Comparison of ENCODE assay signal across 8 mouse cellular contexts in genomic region chr11:120658876-120659410, GRCm38 (mm10). TPM values are rescaled to one million over a fixed set of nuclear protein-coding genes. Genes with fewer than 3 reads are reported as not detected.
DNase-seq lines count a peak whose midpoint lies in the region; ATAC-seq and TF ChIP-seq lines count a peak whose summit lies in the region.

No protein-coding gene starts in this region.

- H3K4me1 ChIP-seq in kidney, embryonic 16.5 days (ENCODE audit: insufficient read depth, low read length) = peaks cover 17% of the 10 kb centered on the region; the same call in 1 of the 2 replicates
- H3K4me1 ChIP-seq in liver, embryonic 13.5 days (replicated peaks) = peaks cover 23% of the 10 kb centered on the region
- H3K4me1 ChIP-seq in olfactory bulb, adult 2 months (ENCODE audit: control insufficient read depth, insufficient read depth, low read length) = peaks cover 26% of the 10 kb centered on the region
- peaks cover 14% of the 10 kb centered on the region for H3K4me1 ChIP-seq in thymus, adult 2 months (replicated peaks; ENCODE audit: control insufficient read depth, insufficient read depth, low read length)

- ATAC-seq in kidney, embryonic 16.5 days (ENCODE audit: low FRiP score, low TSS enrichment) = no peak
- ATAC-seq in liver, embryonic 13.5 days (ENCODE audit: low read depth) = no peak

- H3K4me2 ChIP-seq in kidney, embryonic 16.5 days (replicated peaks; ENCODE audit: low read depth, low read length) = peak overlapping the region; percentile 36; the same call in 1 of the 2 replicates
- H3K4me2 ChIP-seq in liver, embryonic 13.5 days = no peak overlapping the region

- TF ChIP-seq POLR2A in olfactory bulb, adult 2 months (IDR thresholded peaks at IDR 0.05; ENCODE audit: insufficient read depth, low read depth, low read length) = no peak
- TF ChIP-seq POLR2A in thymus, adult 2 months (IDR thresholded peaks at IDR 0.05; ENCODE audit: control insufficient read depth, extremely low read depth, insufficient read depth, low read length, poor library complexity) = no peak

- peak; percentile 67 for DNase-seq in 416B (ENCODE audit: low read depth)
- peak; percentile 71 for DNase-seq in T-cell, adult 2 months (ENCODE audit: low spot score)
- peak; percentile 84 for DNase-seq in embryo, embryonic 10.5 days (ENCODE audit: low spot score)
- peak; percentile 43 to 74 for DNase-seq in heart, adult 9 months (ENCODE audit: low spot score in 2 of 2)
- DNase-seq in liver, embryonic 13.5 days = peak; percentile 62
- peak; percentile 87 for DNase-seq in thymus, adult 2 months

- H3K4me3 ChIP-seq in kidney, embryonic 16.5 days (ENCODE audit: low read length) = peak overlapping the region; percentile 22
- H3K4me3 ChIP-seq in liver, embryonic 13.5 days (replicated peaks) = no peak overlapping the region
- H3K4me3 ChIP-seq in olfactory bulb, adult 2 months (ENCODE audit: insufficient read depth, low read depth, low read length) = peak overlapping the region; percentile 16
- no peak overlapping the region for H3K4me3 ChIP-seq in thymus, adult 2 months (ENCODE audit: control insufficient read depth, insufficient read depth, low read length)

- 3% methylated on average over 24 of the region's 24 CpGs for WGBS in kidney, embryonic 16.5 days
- WGBS in liver, embryonic 13.5 days (ENCODE audit: insufficient replicate concordance) = 3% methylated on average over 24 of the region's 24 CpGs
- WGBS in olfactory bulb, adult 2 months = 2% methylated on average over 24 of the region's 24 CpGs
- WGBS in thymus, adult 2 months = 4% methylated on average over 24 of the region's 24 CpGs

- no peaks in the 10 kb centered on the region for H3K36me3 ChIP-seq in kidney, embryonic 16.5 days (ENCODE audit: insufficient read depth, low read length)
- no peaks in the 10 kb centered on the region for H3K36me3 ChIP-seq in liver, embryonic 13.5 days
- no peaks in the 10 kb centered on the region for H3K36me3 ChIP-seq in thymus, adult 2 months (ENCODE audit: control insufficient read depth, insufficient read depth, low read length)

- no peak overlapping the region for H3K9ac ChIP-seq in kidney, embryonic 16.5 days (replicated peaks; ENCODE audit: low read length)
- H3K9ac ChIP-seq in liver, embryonic 13.5 days = no peak overlapping the region

- H3K27ac ChIP-seq in kidney, embryonic 16.5 days (ENCODE audit: low read length) = no peak overlapping the region
- H3K27ac ChIP-seq in liver, embryonic 13.5 days = no peak overlapping the region
- H3K27ac ChIP-seq in olfactory bulb, adult 2 months (ENCODE audit: insufficient read depth, low read depth, low read length) = no peak overlapping the region
- no peak overlapping the region for H3K27ac ChIP-seq in thymus, adult 2 months (ENCODE audit: control insufficient read depth, insufficient read depth, low read length)

- H3K27me3 ChIP-seq in kidney, embryonic 16.5 days (ENCODE audit: insufficient read depth, low read length) = peaks cover 64% of the 10 kb centered on the region
- peaks cover 97% of the 10 kb centered on the region for H3K27me3 ChIP-seq in liver, embryonic 13.5 days
- peaks cover 25% of the 10 kb centered on the region for H3K27me3 ChIP-seq in thymus, adult 2 months (ENCODE audit: control insufficient read depth, insufficient read depth, low read length)

- peak; percentile 77 for TF ChIP-seq CTCF in olfactory bulb, adult 2 months (IDR thresholded peaks at IDR 0.05; ENCODE audit: insufficient read depth, low read depth, low read length)
- TF ChIP-seq CTCF in thymus, adult 2 months (IDR thresholded peaks at IDR 0.05; ENCODE audit: borderline replicate concordance, control insufficient read depth, extremely low read depth, insufficient read depth, low read length, poor library complexity) = peak; percentile 89

- no peaks in the 10 kb centered on the region for H3K9me3 ChIP-seq in kidney, embryonic 16.5 days (ENCODE audit: low read length)
- no peaks in the 10 kb centered on the region for H3K9me3 ChIP-seq in liver, embryonic 13.5 days (replicated peaks)

RNA-seq across cellular contexts. Expression of gene Notum, which starts 2.0 kb away (rescaled TPM):
- 4.8 and 5.9 TPM in 2 replicates for polyA plus RNA-seq in kidney, embryonic 16.5 days (2015; fragmentation: Nextera tagmentation; extraction: Ambion mirVana)
- 0.27 and 0.36 TPM in 2 replicates for polyA plus RNA-seq in liver, embryonic 13.5 days (2015; fragmentation: Nextera tagmentation; extraction: Ambion mirVana)
- not detected in 2 replicates for polyA plus RNA-seq in olfactory bulb, adult 2 months (2012; ENCODE audit: insufficient read depth, insufficient read length, low replicate concordance, missing spikeins)
- 0.24 and 0.89 TPM in 2 replicates for polyA plus RNA-seq in thymus, adult 2 months (2012; rRNA removed)

RNA-seq across cellular contexts. Expression of gene Myadml2, which starts 11.0 kb away (rescaled TPM):
- 0.51 and 0.73 TPM in 2 replicates for polyA plus RNA-seq in kidney, embryonic 16.5 days (2015; fragmentation: Nextera tagmentation; extraction: Ambion mirVana)
- 0.23 TPM in 1 of 2 replicates, not detected in the other for polyA plus RNA-seq in liver, embryonic 13.5 days (2015; fragmentation: Nextera tagmentation; extraction: Ambion mirVana)
- not detected in 2 replicates for polyA plus RNA-seq in olfactory bulb, adult 2 months (2012; ENCODE audit: insufficient read depth, insufficient read length, low replicate concordance, missing spikeins)
- 1.2 and 3.2 TPM in 2 replicates for polyA plus RNA-seq in thymus, adult 2 months (2012; rRNA removed)

RNA-seq across cellular contexts. Expression of gene Aspscr1, which starts 13.8 kb away (rescaled TPM):
- 146 TPM in 2 replicates for polyA plus RNA-seq in kidney, embryonic 16.5 days (2015; fragmentation: Nextera tagmentation; extraction: Ambion mirVana)
- polyA plus RNA-seq in liver, embryonic 13.5 days (2015; fragmentation: Nextera tagmentation; extraction: Ambion mirVana) = 49.2 and 52.5 TPM in 2 replicates
- polyA plus RNA-seq in olfactory bulb, adult 2 months (2012; ENCODE audit: insufficient read depth, insufficient read length, low replicate concordance, missing spikeins) = not detected in 2 replicates
- 170 and 183 TPM in 2 replicates for polyA plus RNA-seq in thymus, adult 2 months (2012; rRNA removed)

RNA-seq across cellular contexts. Expression of gene Pycr1, which starts 15.4 kb away (rescaled TPM):
- polyA plus RNA-seq in kidney, embryonic 16.5 days (2015; fragmentation: Nextera tagmentation; extraction: Ambion mirVana) = 26.8 and 27.3 TPM in 2 replicates
- 6.0 and 6.9 TPM in 2 replicates for polyA plus RNA-seq in liver, embryonic 13.5 days (2015; fragmentation: Nextera tagmentation; extraction: Ambion mirVana)
- not detected in 2 replicates for polyA plus RNA-seq in olfactory bulb, adult 2 months (2012; ENCODE audit: insufficient read depth, insufficient read length, low replicate concordance, missing spikeins)
- polyA plus RNA-seq in thymus, adult 2 months (2012; rRNA removed) = 2.8 and 3.4 TPM in 2 replicates

RNA-seq across cellular contexts. Expression of gene Mafg, which starts 25.5 kb away (rescaled TPM):
- 24.3 and 25.4 TPM in 2 replicates for polyA plus RNA-seq in kidney, embryonic 16.5 days (2015; fragmentation: Nextera tagmentation; extraction: Ambion mirVana)
- polyA plus RNA-seq in liver, embryonic 13.5 days (2015; fragmentation: Nextera tagmentation; extraction: Ambion mirVana) = 39.8 and 40.0 TPM in 2 replicates
- 234 TPM in 1 of 2 replicates, not detected in the other for polyA plus RNA-seq in olfactory bulb, adult 2 months (2012; ENCODE audit: insufficient read depth, insufficient read length, low replicate concordance, missing spikeins)
- 33.6 and 35.5 TPM in 2 replicates for polyA plus RNA-seq in thymus, adult 2 months (2012; rRNA removed)

Comparison
In these comparisons a context has a peak if more than half of its experiments do, and no peak if none do; other contexts are left out.
1. H3K4me3 ChIP-seq: peak in kidney, embryonic 16.5 days (single experiment) and olfactory bulb, adult 2 months (single experiment); none in liver, embryonic 13.5 days (single experiment) and thymus, adult 2 months (single experiment).
2. RNA of gene Aspscr1, which starts 13.8 kb away (polyA plus RNA-seq): 170 to 183 TPM in thymus, adult 2 months, 146 TPM in kidney, embryonic 16.5 days and 49.2 to 52.5 TPM in liver, embryonic 13.5 days; not detected in olfactory bulb, adult 2 months; every median in the first group is over 10 times any median in the second.
3. Peak in every context shown above with its lines, with median percentiles within 50 percentile points of each other: DNase-seq.